Mouse (Mus musculus): ENCODE data around the gene Baat.
A peak's percentile ranks its signal among the peaks of the same experiment; 100 is the strongest.
"Not testable (repeated sequence)": the region's sequence is repeated elsewhere in the genome, so short reads cannot be mapped to it uniquely, and the experiment has no call there.

The Baat gene

DNA sequence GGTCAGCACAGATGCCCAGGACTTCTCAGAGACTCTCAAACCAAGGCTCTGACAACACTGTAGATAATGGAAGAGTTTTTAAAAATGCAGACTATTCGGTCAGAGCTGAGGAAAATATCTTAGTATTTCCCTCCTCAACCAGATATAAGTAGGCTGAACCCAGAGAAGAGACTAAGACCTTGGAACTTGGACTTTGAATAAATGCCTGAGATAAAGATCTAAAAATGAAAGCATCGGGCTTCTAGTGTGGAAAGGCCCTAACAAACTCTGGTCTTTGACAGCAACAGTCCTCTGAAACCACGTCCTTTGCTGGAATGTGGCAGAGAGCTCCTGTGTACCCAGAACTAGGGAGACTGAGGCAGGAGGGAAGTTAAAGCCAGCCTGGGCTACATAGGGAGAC is at the start of gene Baat:
Gene Baat, minus strand, starts transcription at position 172 of the 400 bp plus-strand sequence.
- DNase-seq = no peak

DNA sequence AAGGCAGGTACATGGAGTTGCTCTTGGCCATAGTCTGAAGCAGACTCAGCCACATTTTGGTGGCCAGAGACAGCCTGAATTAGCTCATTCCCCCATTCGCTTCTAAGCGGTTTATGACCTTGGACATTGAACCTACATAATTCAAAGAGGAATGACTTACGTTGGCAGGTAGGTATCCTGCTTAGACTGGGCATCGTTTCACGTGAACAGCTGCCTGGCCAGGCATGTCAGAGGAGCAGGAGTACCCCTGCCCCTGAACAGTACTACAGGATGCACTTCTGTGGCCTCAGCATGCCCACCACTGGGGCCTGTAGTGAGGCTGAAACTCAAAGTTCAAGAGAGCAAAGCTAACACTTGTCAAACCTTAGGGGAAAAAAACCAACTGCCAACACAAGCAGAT is 47.0 kb upstream of the Baat start:
- peak; percentile 55 for DNase-seq

DNA sequence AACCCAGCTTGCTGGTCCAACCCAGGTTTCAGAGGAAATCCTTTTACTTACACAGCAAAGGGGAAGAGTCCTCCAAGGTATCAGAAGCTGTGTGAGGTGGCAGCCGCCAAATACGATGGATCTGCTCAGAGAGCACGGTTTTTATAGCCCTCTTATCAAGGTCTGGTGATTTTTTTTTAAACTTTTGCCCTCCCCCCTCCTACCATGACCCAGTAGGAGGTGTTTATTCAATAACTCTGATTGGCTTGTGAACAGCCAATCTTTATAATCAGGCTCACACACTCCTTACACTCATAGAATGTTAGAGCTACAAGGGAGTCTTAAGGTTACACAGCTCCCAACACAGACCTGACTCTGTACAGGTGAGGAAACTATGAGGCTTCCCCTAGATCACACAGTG is 43.0 kb upstream of the Baat start, which contains the start of gene Aldob:
Gene Aldob, minus strand, starts transcription at position 164 of the 400 bp plus-strand sequence.
- DNase-seq = peak; percentile 72

DNA sequence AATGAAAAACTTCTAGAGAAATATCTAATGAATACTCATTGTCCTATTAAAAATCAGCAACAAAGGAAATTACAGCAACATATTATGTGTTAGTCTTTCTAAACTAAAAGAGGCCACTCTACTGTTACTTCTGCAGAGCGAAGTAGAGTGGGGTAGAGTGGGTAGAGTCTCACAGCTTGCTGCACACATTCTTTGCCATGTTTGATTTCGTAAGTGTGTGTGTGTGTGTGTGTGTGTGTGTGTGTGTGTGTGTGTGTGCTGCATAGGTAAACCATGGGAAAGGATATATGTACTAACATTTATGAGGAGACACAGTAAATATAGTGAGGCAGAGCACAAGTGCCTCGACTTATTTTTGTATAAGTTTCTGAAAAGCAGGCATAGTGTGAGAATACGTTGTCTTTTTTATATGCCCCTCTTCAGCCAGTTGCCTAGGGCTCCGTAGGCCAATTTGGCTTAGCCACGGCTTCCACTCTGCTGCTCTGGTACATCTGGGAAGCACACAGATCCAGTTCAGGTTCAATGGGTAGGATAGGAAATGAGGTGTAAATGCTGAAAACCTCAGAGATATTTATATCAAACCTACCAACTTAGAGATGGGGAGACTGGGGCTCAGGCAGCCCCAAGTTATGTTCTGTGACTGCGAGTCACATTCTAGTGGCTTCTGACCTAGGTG is 41.3 kb upstream of the Baat start:
- no peak for DNase-seq

DNA sequence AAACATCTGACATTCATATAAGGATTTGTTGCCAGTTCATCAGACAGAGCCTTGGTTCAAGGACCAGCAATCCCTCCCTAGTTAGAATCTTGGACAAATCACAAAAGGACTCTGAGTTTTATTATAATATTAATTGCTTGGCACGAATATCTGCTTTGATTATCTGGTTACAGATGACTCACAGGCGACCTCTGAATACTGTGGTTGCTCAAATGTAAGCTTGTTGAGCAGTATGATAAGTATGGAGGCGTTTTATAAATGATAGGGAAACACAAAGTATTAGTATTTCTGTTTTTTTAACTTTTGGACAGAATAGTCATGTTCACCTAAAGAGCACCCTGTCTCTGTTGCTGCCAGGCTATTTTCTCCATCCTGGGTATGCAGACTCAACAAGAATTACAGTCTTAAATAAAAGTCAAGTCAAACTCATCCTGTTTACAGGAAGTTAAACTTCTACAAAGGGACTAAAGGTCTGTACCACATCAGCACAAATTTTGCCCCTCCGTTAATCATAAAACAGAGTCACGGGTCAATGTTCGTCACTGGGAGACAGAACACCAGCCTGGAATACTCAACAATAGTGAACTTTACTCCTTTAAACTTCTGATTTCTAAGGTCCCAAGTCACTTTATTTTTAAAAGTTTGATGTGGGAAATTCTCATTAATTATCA is 40.7 kb upstream of the Baat start:
- DNase-seq = peak; percentile 38

- DNase-seq = no peak
These were observed 39.7 kb upstream of the Baat start for GRCm38 (mm10) chr4:49546026-49546425.

- no peak for DNase-seq
These were observed 34.6 kb upstream of the Baat start for GRCm38 (mm10) chr4:49540966-49541365.

DNA sequence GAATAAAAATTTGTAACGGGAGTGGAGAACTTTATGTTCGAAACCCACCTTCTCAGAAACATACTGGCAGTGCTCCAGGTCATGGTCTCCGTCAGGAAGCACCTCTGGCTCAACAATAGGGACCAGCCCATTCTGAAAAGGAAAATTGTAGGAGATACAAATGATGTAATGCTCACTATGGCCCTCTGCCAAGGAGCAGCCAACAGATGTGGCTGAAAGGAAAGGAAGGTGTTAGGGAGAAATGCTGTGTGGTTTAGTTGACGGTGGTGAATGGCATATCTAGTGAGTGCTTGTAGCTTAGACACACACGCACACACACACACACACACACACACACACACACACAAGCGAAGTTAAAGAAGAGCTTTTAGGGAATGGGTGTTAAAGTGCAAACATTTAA is 33.3 kb upstream of the Baat start:
- peak; percentile 35 for DNase-seq

DNA sequence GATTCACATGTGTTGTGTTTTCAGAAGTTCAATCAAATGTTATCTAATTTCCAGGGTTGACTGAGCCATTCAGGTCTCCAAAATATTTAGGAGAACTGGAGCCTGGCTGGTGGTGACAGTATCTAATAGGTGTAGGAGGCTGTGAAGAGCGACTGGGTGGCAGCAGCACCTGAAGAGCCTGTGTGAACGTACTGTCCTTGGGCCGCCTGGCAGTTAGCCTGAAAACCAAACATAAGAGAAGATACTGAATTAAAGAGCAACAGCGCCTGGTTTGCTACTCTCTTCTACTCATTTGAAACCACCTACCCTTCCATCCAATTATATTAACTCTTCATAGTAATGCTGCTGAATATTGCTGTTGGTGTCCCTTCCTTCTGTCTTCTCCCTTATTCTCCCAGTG is 30.3 kb upstream of the Baat start:
- no peak for DNase-seq

DNA sequence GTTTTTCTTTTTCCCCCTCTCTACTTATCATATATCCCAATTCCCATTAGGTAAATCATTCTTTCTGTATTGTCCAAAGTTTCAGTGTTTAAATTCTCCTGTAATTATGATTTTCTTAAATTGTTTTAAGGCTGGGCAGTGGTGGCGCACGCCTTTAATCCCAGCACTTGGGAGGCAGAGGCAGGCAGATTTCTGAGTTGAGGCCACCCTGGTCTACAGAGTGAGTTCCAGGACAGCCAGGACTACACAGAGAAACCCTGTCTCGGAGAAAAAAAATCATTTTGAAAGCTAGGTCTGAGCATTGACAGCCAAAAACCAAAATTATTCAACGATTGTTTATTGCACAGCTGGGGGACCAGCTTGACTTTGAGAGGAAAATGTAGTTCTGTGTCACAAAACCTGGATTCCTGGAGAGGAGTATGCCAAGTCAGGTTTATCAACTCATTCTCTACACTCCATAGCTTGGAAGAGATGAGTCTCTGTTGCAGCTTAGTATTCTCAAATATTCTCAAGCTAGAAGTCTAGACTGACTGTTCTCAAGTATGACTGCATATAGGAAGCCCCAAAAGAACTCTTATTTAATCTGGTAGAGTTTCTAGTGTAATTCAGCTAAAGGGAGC is 29.4 kb upstream of the Baat start:
- DNase-seq = no peak

DNA sequence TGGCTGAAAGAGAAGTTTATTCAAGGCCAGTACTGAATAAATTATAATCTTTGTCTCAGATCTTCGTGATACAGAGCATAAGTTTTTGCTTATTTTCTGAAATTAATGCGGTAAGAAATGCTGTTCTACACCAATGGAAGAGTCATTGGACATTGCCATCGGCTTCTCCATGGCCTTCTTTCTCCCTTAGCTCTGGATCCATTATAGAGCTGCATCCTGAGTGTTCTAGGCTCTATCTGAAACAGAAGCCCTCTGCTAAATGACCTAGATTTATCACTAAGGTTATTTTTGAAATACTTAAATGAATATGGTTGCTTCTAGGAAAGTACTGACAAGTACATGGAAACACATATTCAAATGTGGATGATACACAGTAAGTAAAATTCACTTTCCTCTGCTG is 28.7 kb upstream of the Baat start:
- no peak for DNase-seq

- DNase-seq = peak; percentile 29
These were observed 16.2 kb upstream of the Baat start for GRCm38 (mm10) chr4:49522576-49522975.

DNA sequence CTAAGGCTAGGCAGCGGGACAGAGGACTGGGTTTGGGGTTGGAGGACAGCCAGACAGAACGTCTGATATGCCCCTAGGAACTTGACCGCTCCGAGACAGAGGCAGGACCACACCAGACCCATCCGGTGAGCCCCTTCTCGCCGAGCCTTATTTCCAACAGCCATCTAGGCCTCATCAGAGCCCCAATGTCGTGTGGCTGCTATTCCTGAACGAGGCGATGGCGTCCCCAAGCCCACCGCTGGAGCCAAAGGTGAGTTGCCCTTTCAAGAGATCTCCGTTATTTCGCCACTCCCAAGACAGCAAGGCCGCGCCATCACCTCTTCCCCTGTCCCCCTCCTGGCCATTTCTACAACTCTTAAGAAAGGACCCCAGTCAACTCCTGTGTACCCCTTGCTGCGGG is 15.0 kb upstream of the Baat start:
- DNase-seq = no peak

DNA sequence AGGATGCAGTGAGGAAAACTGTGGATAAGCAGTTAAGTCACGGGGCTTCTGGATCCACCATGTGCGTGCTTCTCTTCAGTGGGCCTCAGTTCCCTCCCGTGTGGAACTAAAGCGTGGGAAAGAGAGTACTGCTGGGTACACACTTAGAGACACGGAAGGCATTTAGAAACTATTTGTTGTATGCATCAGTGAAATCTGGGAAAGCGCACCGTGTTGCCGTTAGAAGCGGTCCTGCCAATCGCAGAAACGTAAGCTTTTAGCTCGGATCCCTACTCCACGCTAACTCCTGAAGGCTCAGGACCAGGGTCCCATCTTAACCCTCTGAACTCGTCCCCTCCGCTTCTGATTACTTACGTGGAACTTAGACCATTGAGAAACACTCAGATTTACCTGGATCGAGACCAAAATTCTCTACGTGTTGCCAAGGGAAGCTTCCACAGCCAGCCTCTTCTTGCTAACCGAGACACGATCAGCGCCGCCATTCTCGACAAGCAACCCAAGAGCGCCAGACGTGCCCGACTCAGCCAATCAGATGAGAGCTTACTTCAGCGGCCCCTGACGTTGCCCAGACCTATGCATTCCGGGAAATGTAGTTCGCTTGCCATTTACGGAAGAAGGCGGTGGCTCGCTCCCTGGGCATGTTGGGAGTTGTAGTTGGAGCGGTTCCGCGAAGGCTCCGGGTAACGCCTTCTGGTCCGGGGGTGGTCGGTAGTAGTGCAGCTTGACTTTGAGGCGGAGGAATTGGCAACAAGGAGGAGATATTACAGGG is 14.4 kb upstream of the Baat start, which contains the start of the genes Mrpl50 and Zfp189:
Gene Mrpl50, minus strand, starts transcription at position 522 of the 769 bp plus-strand sequence.
Gene Zfp189, plus strand, starts transcription at position 605 of the 769 bp plus-strand sequence.
- DNase-seq = peak; percentile 95

DNA sequence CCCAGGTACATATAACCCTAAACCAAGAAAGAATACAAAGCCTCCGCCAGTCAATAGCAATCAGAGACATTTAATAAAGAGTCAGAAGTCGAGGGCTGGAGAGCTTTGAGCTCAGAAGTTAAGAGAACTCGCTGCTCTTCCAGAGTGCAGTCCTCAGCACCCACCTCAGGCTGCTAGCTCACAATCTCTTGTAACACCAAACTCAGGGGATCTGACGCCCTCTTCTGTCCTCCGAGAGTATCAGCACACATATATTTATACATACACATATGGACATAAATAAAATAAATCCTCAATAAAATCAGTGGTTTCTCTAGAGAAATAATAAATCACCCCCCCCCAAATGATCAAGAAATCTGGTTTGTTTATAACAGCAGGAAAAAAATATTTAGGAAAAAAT is 13.1 kb upstream of the Baat start:
- DNase-seq = no peak

DNA sequence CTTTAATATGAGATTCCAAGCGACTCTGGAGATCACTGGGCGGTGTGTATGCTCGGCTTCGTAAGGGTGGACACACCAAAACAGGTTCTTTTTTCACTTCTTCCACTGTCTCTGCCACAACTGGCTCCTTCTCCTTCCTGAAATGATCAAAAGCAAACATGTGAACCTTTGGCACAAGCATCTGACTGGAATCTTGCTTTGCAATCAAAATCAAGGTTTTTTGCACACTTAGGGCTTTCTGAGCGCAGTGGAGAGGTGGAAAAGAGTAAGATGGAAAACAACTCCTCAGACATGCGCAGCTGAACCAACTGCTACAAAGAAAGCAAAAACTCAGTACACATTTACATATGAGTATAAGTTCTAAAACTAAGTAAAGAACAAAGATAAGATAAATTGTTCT is 8.1 kb upstream of the Baat start:
- DNase-seq = no peak

- no peak for DNase-seq
These were observed 6.3 kb upstream of the Baat start for GRCm38 (mm10) chr4:49512636-49513035.

- DNase-seq = not testable (repeated sequence)
These were observed 4.0 kb upstream of the Baat start for GRCm38 (mm10) chr4:49510236-49510835.

GRCm38 (mm10) chr4:49509183-49509582 is 2.8 kb upstream of the Baat start:
- no peak for DNase-seq

- no peak for DNase-seq
These were observed 2.8 kb downstream of the Baat start for GRCm38 (mm10) chr4:49503563-49503962.

GRCm38 (mm10) chr4:49485934-49486650 is 20.3 kb downstream of the Baat start:
- DNase-seq = not testable (repeated sequence)

DNA sequence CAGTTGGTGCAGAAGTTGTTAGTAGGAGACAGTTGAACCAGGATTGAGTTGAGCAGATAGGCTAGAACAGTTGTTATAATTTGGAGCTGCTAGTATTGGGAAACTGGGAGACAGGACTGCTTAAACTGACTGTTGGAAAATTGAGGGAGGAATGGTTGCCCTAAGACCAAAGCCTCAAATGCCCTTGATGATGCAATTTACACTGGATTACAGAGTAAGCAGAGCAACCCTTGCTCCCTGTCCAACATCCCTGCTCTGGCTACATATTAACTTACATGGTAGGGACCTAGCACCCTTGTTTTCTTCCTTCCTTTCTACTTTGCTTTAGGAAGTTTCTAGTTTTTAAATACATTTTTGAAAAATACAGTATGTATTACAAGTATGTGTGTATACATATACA is 20.9 kb downstream of the Baat start:
- DNase-seq = peak; percentile 30

Measured in kidney, postnatal 10 days (tissue).